Mouse (Mus musculus) myocyte (in vitro differentiated cells): ENCODE measurements around the gene Bmpr1a. TPM values are rescaled to one million over a fixed set of nuclear protein-coding genes. Genes with fewer than 3 reads are reported as not detected.

Experiments
- H3K27me3 ChIP-seq: one replicate; pipeline ENCODE4 v1.6.1; 2011; ENCODE audit not compliant: control insufficient read depth, insufficient read depth, insufficient read length
- H3K36me3 ChIP-seq: one replicate; pipeline ENCODE4 v1.6.1; 2011; ENCODE audit not compliant: control insufficient read depth, insufficient read depth
- H3K4me2 ChIP-seq: one replicate; pipeline ENCODE4 v1.6.1; 2011; ENCODE audit warnings: low read depth, control low read depth
- H3K4me3 ChIP-seq: one replicate; pipeline ENCODE4 v1.5.1; 2011; ENCODE audit warnings: mild to moderate bottlenecking, control low read depth, moderate library complexity
- H3K79me2 ChIP-seq: one replicate; pipeline ENCODE4 v1.6.1; 2011; ENCODE audit not compliant: control insufficient read depth, insufficient read depth
- H3ac ChIP-seq: one replicate; pipeline ENCODE4 v1.6.1; 2011; ENCODE audit not compliant: control insufficient read depth, insufficient read length
- CEBPB ChIP-seq: IDR thresholded peaks from 2 replicates; pipeline ENCODE4 v1.6.1; 2011; ENCODE audit warnings: mild to moderate bottlenecking, moderate library complexity; ENCODE audit not compliant: poor library complexity, insufficient read depth, severe bottlenecking
- E2F4 ChIP-seq: IDR thresholded peaks from one replicate; pipeline ENCODE4 v1.6.1; 2011; ENCODE audit warnings: mild to moderate bottlenecking, control low read depth, moderate library complexity; ENCODE audit not compliant: insufficient read depth
- MAX ChIP-seq: IDR thresholded peaks from one replicate; pipeline ENCODE4 v1.6.1; 2011; ENCODE audit warnings: low read depth, mild to moderate bottlenecking, control low read depth
- MYOD1 ChIP-seq, 3 experiments: IDR thresholded peaks; one replicate each; pipeline ENCODE4 v1.6.1; 2011; ENCODE audit warnings: control low read depth in 2 of 3, low read depth in 2 of 3, mild to moderate bottlenecking in 2 of 3, moderate library complexity in 1 of 3; ENCODE audit not compliant: insufficient read length in 2 of 3, control insufficient read depth in 1 of 3
- MYOG ChIP-seq, 3 experiments: IDR thresholded peaks; one replicate each; pipeline ENCODE4 v1.6.1; 2011; ENCODE audit warnings: control low read depth in 2 of 3, low read depth in 2 of 3, mild to moderate bottlenecking in 2 of 3; ENCODE audit not compliant: insufficient read length in 2 of 3, control insufficient read depth in 1 of 3, insufficient read depth in 1 of 3
- POLR2A ChIP-seq: IDR thresholded peaks from one replicate; pipeline ENCODE4 v1.6.1; 2011; ENCODE audit warnings: low read depth, mild to moderate bottlenecking, control low read depth, moderate library complexity; ENCODE audit not compliant: insufficient read length
- POLR2AphosphoS2 ChIP-seq: IDR thresholded peaks from one replicate; pipeline ENCODE4 v1.6.1; 2011; ENCODE audit warnings: low read depth, control low read depth; ENCODE audit not compliant: insufficient read length
- REST ChIP-seq: IDR thresholded peaks from one replicate; pipeline ENCODE4 v1.6.1; 2011; ENCODE audit warnings: mild to moderate bottlenecking, control low read depth, moderate library complexity; ENCODE audit not compliant: insufficient read depth, insufficient read length
- SRF ChIP-seq: IDR thresholded peaks from one replicate; pipeline ENCODE4 v1.6.1; 2011; ENCODE audit warnings: low read depth; ENCODE audit not compliant: control insufficient read depth, insufficient read length
- TCF12 ChIP-seq: IDR thresholded peaks from one replicate; pipeline ENCODE4 v1.6.1; 2011; ENCODE audit warnings: mild to moderate bottlenecking, control low read depth; ENCODE audit not compliant: poor library complexity, insufficient read depth, severe bottlenecking
- TCF3 ChIP-seq: IDR thresholded peaks from one replicate; pipeline ENCODE4 v1.6.1; 2011; ENCODE audit warnings: low read depth, control low read depth; ENCODE audit not compliant: insufficient read length
- USF1 ChIP-seq: IDR thresholded peaks from one replicate; pipeline ENCODE4 v1.6.1; 2011; ENCODE audit warnings: low read depth, mild to moderate bottlenecking, control low read depth, moderate library complexity
- polyA plus RNA-seq: library from polyadenylated mRNA; unstranded; fragments of >200 nt; fragmentation: generic; extraction: Trizol; gene quantifications from one replicate; pipeline ENCODE4 v1.2.1, GENCODE M21; 2012; ENCODE audit warnings: missing spikeins

Bmpr1a gene
- polyA plus RNA-seq, 1 experiment = 10.5 TPM

GRCm38 (mm10) chr14:34393295-34393694, 109.8 kb downstream of the Bmpr1a start:
- Histone ChIP-seq H3K4me3 (no peak overlapping the region), H3K27me3 (no peaks in the 10 kb centered on the region), H3K4me2 (no peak overlapping the region), H3ac (no peak overlapping the region), H3K36me3 (no peaks in the 10 kb centered on the region), H3K79me2 (no peaks in the 10 kb centered on the region)
- no peak for TF ChIP-seq POLR2A
- no peak for TF ChIP-seq TCF3

GRCm38 (mm10) chr14:34382921-34383704, 120.0 kb downstream of the Bmpr1a start:
- Histone ChIP-seq H3K27me3 (no peaks in the 10 kb centered on the region), H3K4me2 (no peak overlapping the region), H3K79me2 (no peaks in the 10 kb centered on the region), H3ac (no peak overlapping the region), H3K36me3 (no peaks in the 10 kb centered on the region), H3K4me3 (no peak overlapping the region)
- TF ChIP-seq USF1 (no peak), MAX (no peak), MYOD1 (IDR thresholded peaks at IDR 0.05; ENCODE audit: control insufficient read depth in 1 of 3, insufficient read length in 2 of 3, low read depth in 2 of 3) (no peak), MYOG (IDR thresholded peaks at IDR 0.05; ENCODE audit: control insufficient read depth in 1 of 3, insufficient read depth in 1 of 3, insufficient read length in 2 of 3, low read depth in 2 of 3) (no peak), REST (no peak)

- Histone ChIP-seq H3K4me3 (no peak overlapping the region), H3K79me2 (no peaks in the 10 kb centered on the region), H3K36me3 (no peaks in the 10 kb centered on the region), H3K4me2 (no peak overlapping the region), H3ac (no peak overlapping the region), H3K27me3 (no peaks in the 10 kb centered on the region)
- no peak for TF ChIP-seq SRF
- TF ChIP-seq CEBPB = no peak
- no peak for TF ChIP-seq E2F4
- TF ChIP-seq TCF3 = no peak
- no peak for TF ChIP-seq MYOD1 (IDR thresholded peaks at IDR 0.05; ENCODE audit: control insufficient read depth in 1 of 3, insufficient read length in 2 of 3, low read depth in 2 of 3)
- TF ChIP-seq POLR2AphosphoS2 = no peak
- TF ChIP-seq USF1 = no peak
- TF ChIP-seq POLR2A = no peak
- no peak for TF ChIP-seq MAX
- no peak for TF ChIP-seq MYOG (IDR thresholded peaks at IDR 0.05; ENCODE audit: control insufficient read depth in 1 of 3, insufficient read depth in 1 of 3, insufficient read length in 2 of 3, low read depth in 2 of 3)
- no peak for TF ChIP-seq REST
- no peak for TF ChIP-seq TCF12
These were observed 124.4 kb downstream of the Bmpr1a start for GRCm38 (mm10) chr14:34378560-34379331.

GRCm38 (mm10) chr14:34377121-34377520, 126.0 kb downstream of the Bmpr1a start:
- H3K4me2 ChIP-seq = no peak overlapping the region
- TF ChIP-seq POLR2A = no peak
- TF ChIP-seq MYOD1 (IDR thresholded peaks at IDR 0.05; ENCODE audit: control insufficient read depth in 1 of 3, insufficient read length in 2 of 3, low read depth in 2 of 3) = no peak
- TF ChIP-seq TCF3 = no peak
- TF ChIP-seq REST = no peak
- no peak for TF ChIP-seq SRF
- no peak for TF ChIP-seq USF1
- TF ChIP-seq MYOG (IDR thresholded peaks at IDR 0.05; ENCODE audit: control insufficient read depth in 1 of 3, insufficient read depth in 1 of 3, insufficient read length in 2 of 3, low read depth in 2 of 3) = no peak
- no peak for TF ChIP-seq TCF12
- TF ChIP-seq E2F4 = no peak
- H3K36me3 ChIP-seq = no peaks in the 10 kb centered on the region
- H3ac ChIP-seq = no peak overlapping the region
- no peak overlapping the region for H3K4me3 ChIP-seq
- no peaks in the 10 kb centered on the region for H3K27me3 ChIP-seq
- no peaks in the 10 kb centered on the region for H3K79me2 ChIP-seq

GRCm38 (mm10) chr14:34375941-34376340, 127.2 kb downstream of the Bmpr1a start:
- Histone ChIP-seq H3K4me3 (no peak overlapping the region), H3K4me2 (no peak overlapping the region), H3ac (no peak overlapping the region), H3K36me3 (no peaks in the 10 kb centered on the region), H3K27me3 (no peaks in the 10 kb centered on the region), H3K79me2 (no peaks in the 10 kb centered on the region)
- no peak for TF ChIP-seq MYOD1 (IDR thresholded peaks at IDR 0.05; ENCODE audit: control insufficient read depth in 1 of 3, insufficient read length in 2 of 3, low read depth in 2 of 3)
- no peak for TF ChIP-seq MAX
- no peak for TF ChIP-seq POLR2A
- TF ChIP-seq TCF3 = no peak
- TF ChIP-seq POLR2AphosphoS2 = no peak
- no peak for TF ChIP-seq REST
- no peak for TF ChIP-seq CEBPB
- no peak for TF ChIP-seq SRF
- TF ChIP-seq TCF12 = no peak
- TF ChIP-seq MYOG (IDR thresholded peaks at IDR 0.05; ENCODE audit: control insufficient read depth in 1 of 3, insufficient read depth in 1 of 3, insufficient read length in 2 of 3, low read depth in 2 of 3) = no peak
- no peak for TF ChIP-seq USF1
- TF ChIP-seq E2F4 = no peak
